Mouse (Mus musculus) ES-E14 (cell line): ENCODE measurements at regions not wholly inside any gene's neighbourhood (a gene's known extent, or its start where the extent isn't known, plus 50 kb on each side); places are given as distances from the start of the nearest gene placed in this dataset.

Experiments used
- DNase-seq: peaks from one replicate; pipeline ENCODE4 v3.0.0-alpha.2; 2013; ENCODE audit warnings: low read depth, low spot score
- H3K27ac ChIP-seq: 2 replicates; pipeline ENCODE4 v1.5.1; 2012; ENCODE audit warnings: low read depth, mild to moderate bottlenecking, low read length, moderate library complexity, mixed read lengths; ENCODE audit not compliant: poor library complexity, insufficient read depth, severe bottlenecking
- H3K36me3 ChIP-seq: 2 replicates; pipeline ENCODE4 v1.6.1; 2012; ENCODE audit warnings: mild to moderate bottlenecking, low read length, moderate library complexity, mixed read lengths; ENCODE audit not compliant: control insufficient read depth, poor library complexity, insufficient read depth, severe bottlenecking
- H3K4me1 ChIP-seq, 2 experiments: fragments of 150-350 bp in 1 of 2; sonication (generic) in 1 of 2; 2 replicates each; pipeline ENCODE4 v1.6.1; 2012; ENCODE audit warnings: low read length in 2 of 2, mild to moderate bottlenecking in 1 of 2, mixed read lengths in 1 of 2; ENCODE audit not compliant: control insufficient read depth in 2 of 2, insufficient read depth in 2 of 2, poor library complexity in 1 of 2
- H3K4me3 ChIP-seq, 2 experiments: fragments of 150-350 bp in 1 of 2; sonication (generic) in 1 of 2; 2 replicates each; pipeline ENCODE4 v1.5.1; 2012; ENCODE audit warnings: low read length in 2 of 2, low read depth in 1 of 2, mild to moderate bottlenecking in 1 of 2, mixed read lengths in 1 of 2; ENCODE audit not compliant: insufficient read depth in 1 of 2, poor library complexity in 1 of 2, severe bottlenecking in 1 of 2
- H3K9ac ChIP-seq: 2 replicates; pipeline ENCODE4 v1.6.1; 2012; ENCODE audit warnings: low read depth, mild to moderate bottlenecking, low read length, mixed read lengths; ENCODE audit not compliant: poor library complexity, insufficient read depth, severe bottlenecking
- H3K9me3 ChIP-seq: fragments of 150-350 bp; sonication (generic); 2 replicates; pipeline ENCODE4 v1.6.1; 2012; ENCODE audit warnings: low read depth, mild to moderate bottlenecking, low read length; ENCODE audit not compliant: control insufficient read depth, insufficient read depth
- CHD2 ChIP-seq: IDR thresholded peaks from 2 replicates; pipeline ENCODE4 v1.6.1; 2014; ENCODE audit warnings: mild to moderate bottlenecking, low read depth, low read length, inconsistent platforms
- HCFC1 ChIP-seq: IDR thresholded peaks from 2 replicates; pipeline ENCODE4 v1.6.1; 2012; ENCODE audit warnings: low read length, inconsistent platforms, borderline replicate concordance; ENCODE audit not compliant: insufficient read depth
- MAFK ChIP-seq: IDR thresholded peaks from 2 replicates; pipeline ENCODE4 v1.6.1; 2014; ENCODE audit warnings: mild to moderate bottlenecking, low read depth, low read length, inconsistent platforms; ENCODE audit not compliant: insufficient read depth
- ZC3H11A ChIP-seq: IDR thresholded peaks from 2 replicates; pipeline ENCODE4 v1.6.1; 2012; ENCODE audit warnings: low read depth, mild to moderate bottlenecking, inconsistent platforms, low read length, borderline replicate concordance
- ZNF384 ChIP-seq: IDR thresholded peaks from 2 replicates; pipeline ENCODE4 v1.6.1; 2012; ENCODE audit warnings: low read depth, low read length, inconsistent platforms
- in situ Hi-C, 2 experiments: fragments of 600-800 bp; cut with MboI; formaldehyde crosslinking; loops; one replicate each; pipeline ENCODE4 v1.15.1; 2025; ENCODE audit warnings: low sequenced_read_pairs in 2 of 2, inconsistent platforms in 1 of 2; ENCODE audit not compliant: unreplicated experiment in 2 of 2

DNA sequence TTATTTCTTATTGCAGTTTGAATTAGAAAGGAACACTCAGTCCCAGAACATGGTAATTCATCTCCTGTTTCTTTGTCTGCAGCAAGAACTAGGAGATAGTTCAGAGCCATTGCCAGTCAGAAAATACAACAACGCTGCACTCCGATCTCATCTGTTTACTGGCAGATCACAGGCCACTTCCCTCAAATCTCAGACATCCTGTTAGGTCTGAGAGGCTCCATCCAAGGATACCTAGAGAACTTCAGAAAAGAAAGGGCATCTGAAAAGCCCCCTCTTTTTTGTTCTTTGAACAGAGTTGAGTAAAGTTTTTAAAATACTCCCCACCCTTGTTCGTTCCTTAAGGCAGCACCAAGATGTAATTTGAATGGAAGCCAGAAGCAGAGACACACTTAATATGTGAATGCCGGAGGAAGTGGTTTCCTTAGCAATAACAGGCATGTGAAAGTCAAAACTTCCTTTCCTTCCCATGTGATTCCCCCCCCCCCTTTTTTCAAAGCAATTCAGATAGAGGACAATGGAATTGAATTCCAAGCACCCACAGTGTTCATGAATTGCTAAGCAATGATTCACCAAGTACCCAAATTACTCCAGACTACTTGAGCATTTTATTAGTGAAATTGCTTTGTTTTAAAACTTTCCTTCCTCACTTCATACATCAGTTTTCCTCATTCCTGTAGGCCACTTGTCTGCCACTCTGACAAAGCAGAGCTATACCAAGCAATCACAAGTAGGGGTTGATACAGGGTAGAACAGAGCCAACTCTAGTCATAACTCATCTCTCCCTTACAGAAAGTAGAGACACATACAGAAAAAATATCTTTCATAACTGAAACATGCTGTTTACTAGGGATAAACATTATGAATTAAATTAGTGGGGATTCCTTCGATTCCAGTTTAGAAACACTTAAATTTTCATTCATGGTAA lies 100.7 kb upstream of the 4933415F23Rik start:
- no peaks in the 10 kb centered on the region for H3K4me1 ChIP-seq
- in situ Hi-C loops, result no loop called here
- H3K9ac ChIP-seq, result no peak overlapping the region
- no peak overlapping the region for H3K4me3 ChIP-seq
- H3K36me3 ChIP-seq, result no peaks in the 10 kb centered on the region
- no peak for DNase-seq
- H3K9me3 ChIP-seq, result no peaks in the 10 kb centered on the region
- H3K27ac ChIP-seq, result no peak overlapping the region
- TF ChIP-seq MAFK (no peak), ZNF384 (no peak), CHD2 (no peak), ZC3H11A (no peak)

DNA sequence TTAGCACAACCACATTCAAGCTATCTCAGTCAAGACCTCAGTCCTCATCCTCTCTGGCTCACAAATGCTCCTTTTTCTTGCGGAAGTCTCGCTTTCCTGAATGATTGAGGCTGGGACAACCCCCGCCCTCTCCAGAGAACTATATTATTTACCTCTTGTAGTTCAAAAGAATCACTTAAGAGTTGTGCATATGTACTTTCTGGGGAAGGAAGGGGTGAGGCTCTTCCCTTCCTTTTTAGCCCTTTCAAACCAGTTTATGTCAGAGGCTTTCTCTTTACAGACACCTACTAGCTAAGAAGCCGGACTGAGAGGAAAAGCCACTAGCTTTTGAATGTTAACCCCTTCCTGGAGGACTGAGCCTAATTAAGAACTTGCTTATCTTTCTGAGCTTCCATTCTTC lies 98.4 kb upstream of the 4933415F23Rik start:
- no peaks in the 10 kb centered on the region for H3K4me1 ChIP-seq
- in situ Hi-C loops, result no loop called here
- no peak overlapping the region for H3K27ac ChIP-seq
- no peak for TF ChIP-seq CHD2
- no peaks in the 10 kb centered on the region for H3K9me3 ChIP-seq
- H3K36me3 ChIP-seq, result no peaks in the 10 kb centered on the region
- no peak overlapping the region for H3K9ac ChIP-seq
- no peak for DNase-seq
- no peak overlapping the region for H3K4me3 ChIP-seq

DNA sequence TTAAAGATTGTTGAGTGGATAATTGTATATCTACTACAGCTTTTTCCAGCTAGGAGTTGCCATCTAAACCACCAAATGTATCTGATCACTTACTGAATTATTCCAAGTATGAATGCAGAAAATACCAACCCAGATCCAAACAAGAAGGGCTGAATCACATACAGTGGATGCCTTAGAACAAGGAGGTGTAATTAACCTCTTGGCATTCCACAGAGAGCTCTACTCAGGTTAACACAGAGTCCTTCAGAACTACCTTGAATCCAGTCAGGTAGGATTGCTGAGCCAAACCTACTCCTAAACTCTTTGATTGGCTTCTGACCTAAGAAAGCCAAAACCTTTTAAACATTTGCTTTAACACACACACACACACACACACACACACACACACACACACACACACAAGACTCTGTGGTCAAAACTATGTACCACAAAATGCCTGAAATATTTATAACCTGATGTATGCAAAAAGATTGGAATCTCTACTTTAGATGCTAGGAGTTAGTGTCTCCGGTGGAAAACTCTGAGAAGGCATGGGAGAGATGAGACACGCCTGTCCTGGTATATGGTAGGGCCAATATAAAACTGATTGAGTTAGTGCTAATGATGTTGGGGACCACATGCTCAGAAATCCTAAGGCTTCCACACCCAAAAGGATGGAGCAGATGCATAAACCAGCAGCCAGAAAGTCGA lies 88.4 kb upstream of the 4933415F23Rik start:
- no peak overlapping the region for H3K4me3 ChIP-seq
- DNase-seq, result no peak
- H3K36me3 ChIP-seq, result no peaks in the 10 kb centered on the region
- H3K27ac ChIP-seq, result no peak overlapping the region
- H3K4me1 ChIP-seq, result no peaks in the 10 kb centered on the region
- no peak overlapping the region for H3K9ac ChIP-seq
- TF ChIP-seq ZC3H11A (no peak), MAFK (no peak), HCFC1 (no peak), ZNF384 (no peak), CHD2 (no peak)
- H3K9me3 ChIP-seq, result no peaks in the 10 kb centered on the region
- in situ Hi-C loops, result no loop called here

DNA sequence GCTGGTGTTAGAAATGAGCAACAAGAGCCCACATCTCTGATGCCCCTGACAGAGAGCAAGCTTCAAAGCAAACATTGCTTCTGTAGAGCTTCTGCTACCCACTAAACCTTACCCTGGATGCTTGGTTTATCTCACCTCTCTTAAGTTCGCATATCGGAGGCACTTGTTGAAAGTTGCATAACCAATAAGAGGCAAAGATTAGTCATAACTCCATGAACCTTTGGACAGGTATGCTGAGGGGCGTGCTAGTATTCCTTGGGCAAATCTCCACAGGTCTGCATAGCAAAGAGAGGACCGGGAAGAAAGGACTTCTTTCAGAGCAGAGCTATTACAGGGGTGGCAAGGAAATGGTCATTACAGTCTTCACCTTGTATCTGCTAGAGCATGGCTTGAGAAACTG lies 87.7 kb upstream of the 4933415F23Rik start:
- no peak overlapping the region for H3K27ac ChIP-seq
- no peak overlapping the region for H3K9ac ChIP-seq
- H3K9me3 ChIP-seq, result no peaks in the 10 kb centered on the region
- no peak overlapping the region for H3K4me3 ChIP-seq
- no peak for DNase-seq
- no peaks in the 10 kb centered on the region for H3K4me1 ChIP-seq
- no peaks in the 10 kb centered on the region for H3K36me3 ChIP-seq
- no peak for TF ChIP-seq CHD2
- in situ Hi-C loops, result no loop called here

DNA sequence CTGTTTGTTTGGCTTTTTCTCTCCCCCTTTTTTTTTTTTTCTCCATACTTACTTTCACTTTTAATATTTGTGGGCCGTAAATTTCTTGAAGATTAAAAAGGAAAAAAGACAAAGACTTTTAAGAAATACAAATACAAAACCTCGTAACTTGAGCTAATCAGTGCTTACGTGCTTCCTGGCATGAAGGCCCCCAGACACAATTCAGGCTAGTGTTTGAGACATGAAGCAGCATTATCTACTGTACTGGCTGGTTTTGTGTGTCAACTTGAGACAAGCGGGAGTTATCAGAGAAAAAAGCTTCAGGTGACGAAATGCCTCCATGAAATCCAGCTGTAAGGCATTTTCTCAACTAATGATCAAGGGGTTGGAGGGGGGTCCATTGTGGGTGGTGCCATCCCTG lies 86.2 kb upstream of the 4933415F23Rik start:
- H3K36me3 ChIP-seq, result no peaks in the 10 kb centered on the region
- in situ Hi-C loops, result no loop called here
- no peak overlapping the region for H3K27ac ChIP-seq
- no peaks in the 10 kb centered on the region for H3K4me1 ChIP-seq
- H3K9ac ChIP-seq, result no peak overlapping the region
- no peak for DNase-seq
- H3K4me3 ChIP-seq, result no peak overlapping the region
- TF ChIP-seq HCFC1 (no peak), CHD2 (no peak)
- no peaks in the 10 kb centered on the region for H3K9me3 ChIP-seq
